ENCODE assay signal across 28 mouse cellular contexts in genomic region chr17:10098199-10098598, GRCm38 (mm10).
DNase-seq lines count a peak whose midpoint lies in the region; ATAC-seq and TF ChIP-seq lines count a peak whose summit lies in the region.
"Had no signal": no experiment of that assay in that cellular context is flagged by ENCODE, and none has a peak within 500 bp of the region (broad histone marks: within the 10 kb centered on the region; RNA-seq: fewer than 3 reads in every experiment).

No protein-coding gene starts in this region.

- H3K79me2 ChIP-seq in C2C12 (ENCODE audit: control insufficient read depth, insufficient read depth) = no peaks in the 10 kb centered on the region

- no peaks in the 10 kb centered on the region for H3K27me3 ChIP-seq in forebrain, embryonic 15.5 days
- H3K27me3 ChIP-seq in forebrain, embryonic 13.5 days = no peaks in the 10 kb centered on the region
- H3K27me3 ChIP-seq in C2C12 (ENCODE audit: control insufficient read depth, insufficient read depth, insufficient read length) = no peaks in the 10 kb centered on the region
- H3K27me3 ChIP-seq: embryonic facial prominence, embryonic 12.5 days; forebrain, embryonic 12.5 days; heart, embryonic 12.5 days; heart, embryonic 15.5 days; hindbrain, embryonic 13.5 days; intestine, embryonic 15.5 days had no signal

- no peak overlapping the region for H3K4me2 ChIP-seq in forebrain, embryonic 15.5 days (replicated peaks)
- no peak overlapping the region for H3K4me2 ChIP-seq in forebrain, embryonic 13.5 days
- H3K4me2 ChIP-seq: embryonic facial prominence, embryonic 12.5 days; forebrain, embryonic 12.5 days; heart, embryonic 12.5 days; heart, embryonic 15.5 days; hindbrain, embryonic 13.5 days; intestine, embryonic 15.5 days had no signal

- H3K4me3 ChIP-seq in forebrain, embryonic 15.5 days = no peak overlapping the region
- H3K4me3 ChIP-seq in forebrain, embryonic 13.5 days = no peak overlapping the region
- no peak overlapping the region for H3K4me3 ChIP-seq in layer of hippocampus, adult 2 months
- H3K4me3 ChIP-seq in C2C12 (ENCODE audit: insufficient read depth, poor library complexity, severe bottlenecking) = no peak overlapping the region
- H3K4me3 ChIP-seq: embryonic facial prominence, embryonic 12.5 days; erythroblast, embryonic 14.5 days; forebrain, embryonic 12.5 days; heart, embryonic 12.5 days; heart, embryonic 15.5 days; hindbrain, embryonic 10.5 days; hindbrain, embryonic 13.5 days; intestine, embryonic 15.5 days had no signal

- TF ChIP-seq CTCF in layer of hippocampus, adult 2 months (conservative IDR thresholded peaks at IDR 0.05) = no peak
- TF ChIP-seq CTCF in C2C12 (IDR thresholded peaks at IDR 0.05; ENCODE audit: control insufficient read depth, insufficient read depth, insufficient read length) = no peak

- no peak overlapping the region for H3ac ChIP-seq in C2C12 (ENCODE audit: control insufficient read depth, insufficient read length, low read depth)

- peaks cover 10% of the 10 kb centered on the region for H3K4me1 ChIP-seq in forebrain, embryonic 15.5 days
- H3K4me1 ChIP-seq in forebrain, embryonic 13.5 days = peaks cover 4% of the 10 kb centered on the region; the same call in 1 of the 2 replicates
- H3K4me1 ChIP-seq: embryonic facial prominence, embryonic 12.5 days; forebrain, embryonic 12.5 days; intestine, embryonic 15.5 days had no signal

- peak overlapping the region; percentile 21 for H3K27ac ChIP-seq in forebrain, embryonic 15.5 days (replicated peaks)
- H3K27ac ChIP-seq in forebrain, embryonic 13.5 days = no peak overlapping the region
- H3K27ac ChIP-seq in layer of hippocampus, adult 2 months = peak overlapping the region; percentile 86
- H3K27ac ChIP-seq: embryonic facial prominence, embryonic 12.5 days; forebrain, embryonic 12.5 days; heart, embryonic 15.5 days; hindbrain, embryonic 10.5 days; hindbrain, embryonic 13.5 days; intestine, embryonic 15.5 days had no signal

- H3K36me3 ChIP-seq in forebrain, embryonic 15.5 days = no peaks in the 10 kb centered on the region
- no peaks in the 10 kb centered on the region for H3K36me3 ChIP-seq in forebrain, embryonic 13.5 days (ENCODE audit: poor library complexity, severe bottlenecking)
- no peaks in the 10 kb centered on the region for H3K36me3 ChIP-seq in C2C12 (ENCODE audit: control insufficient read depth, insufficient read depth)
- H3K36me3 ChIP-seq: embryonic facial prominence, embryonic 12.5 days; forebrain, embryonic 12.5 days; heart, embryonic 12.5 days; heart, embryonic 15.5 days; hindbrain, embryonic 10.5 days; hindbrain, embryonic 13.5 days; intestine, embryonic 15.5 days had no signal

- 74% methylated on average over 4 of the region's 4 CpGs for WGBS in forebrain, embryonic 15.5 days
- 72% methylated on average over 4 of the region's 4 CpGs for WGBS in forebrain, embryonic 13.5 days

- no peaks in the 10 kb centered on the region for H3K9me3 ChIP-seq in forebrain, embryonic 15.5 days
- H3K9me3 ChIP-seq in forebrain, embryonic 13.5 days (replicated peaks) = no peaks in the 10 kb centered on the region
- H3K9me3 ChIP-seq: embryonic facial prominence, embryonic 12.5 days; forebrain, embryonic 12.5 days; heart, embryonic 12.5 days; heart, embryonic 15.5 days; hindbrain, embryonic 10.5 days; intestine, embryonic 15.5 days had no signal

- no peaks in the 10 kb centered on the region for H3K79me3 ChIP-seq in C2C12 (ENCODE audit: low read depth)

- no peak overlapping the region for H3K9ac ChIP-seq in forebrain, embryonic 15.5 days (replicated peaks)
- H3K9ac ChIP-seq in forebrain, embryonic 13.5 days = no peak overlapping the region
- H3K9ac ChIP-seq: embryonic facial prominence, embryonic 12.5 days; forebrain, embryonic 12.5 days; heart, embryonic 12.5 days; heart, embryonic 15.5 days; hindbrain, embryonic 13.5 days; intestine, embryonic 15.5 days had no signal

- no peak for DNase-seq in layer of hippocampus, adult 2 months (ENCODE audit: low spot score in 2 of 2)
- DNase-seq in layer of hippocampus, postnatal 10 days (ENCODE audit: low spot score in 2 of 2) = no peak
- peak; percentile 8 for DNase-seq in brain, adult 2 months (ENCODE audit: low read depth, low spot score)
- no peak for DNase-seq in right cerebral cortex, postnatal 10 days (ENCODE audit: low spot score in 2 of 2)
- DNase-seq: adrenal gland, adult 8-10 months; adrenal gland, postnatal 25 days; B cell, adult 2 months; cerebellum, adult 18-20 months; cerebellum, adult 9-10 months; cerebellum, postnatal 14 days; gastrocnemius, postnatal 25 days; heart, adult 18-20 months; heart, postnatal 10 days; heart, postnatal 36 days had no signal

- ATAC-seq in forebrain, embryonic 15.5 days (replicated peaks) = no peak
- ATAC-seq in forebrain, embryonic 13.5 days = no peak
- ATAC-seq: activated CD4-positive, CD25-positive, alpha-beta regulatory T cell, adult 4 months; CD4-positive, CD25-positive, alpha-beta regulatory T cell, adult 4 months; hindbrain, embryonic 16.5 days; intestine, embryonic 15.5 days had no signal

TF ChIP-seq in C2C12, 6 proteins besides CTCF, POLR2A, EP300 and RAD21:
- TF ChIP-seq MYOG (IDR thresholded peaks at IDR 0.05; ENCODE audit: control insufficient read depth, extremely low read depth, insufficient read length) = no peak
- peak; percentile 61 for TF ChIP-seq MYOD1 (IDR thresholded peaks at IDR 0.05; ENCODE audit: control insufficient read depth, insufficient read length, low read depth)
- no peak for TF ChIP-seq FOSL1 (IDR thresholded peaks at IDR 0.05; ENCODE audit: insufficient read depth, low read length, poor library complexity, severe bottlenecking)
TF ChIP-seq in C2C12: peak in this region for 1.
